Mouse (Mus musculus): ENCODE results near the gene Gm6217.

GRCm38 (mm10) chr1:82966413-82966812, 35.2 kb upstream of the Gm6217 start:
- TF ChIP-seq MAFK (IDR thresholded peaks at IDR 0.05; ENCODE audit: insufficient read depth, low read depth, low read length) = no peak
- no peak for TF ChIP-seq CHD2 (IDR thresholded peaks at IDR 0.05; ENCODE audit: low read depth, low read length)
- no peak for TF ChIP-seq HCFC1 (IDR thresholded peaks at IDR 0.05; ENCODE audit: borderline replicate concordance, insufficient read depth, low read length)
- no peak for TF ChIP-seq ZC3H11A (IDR thresholded peaks at IDR 0.05; ENCODE audit: borderline replicate concordance, low read depth, low read length)
- no peak for TF ChIP-seq ZNF384 (IDR thresholded peaks at IDR 0.05; ENCODE audit: low read depth, low read length)

All from ES-E14 (cell line).